Mouse (Mus musculus) bone marrow macrophage, adult 2 months (primary cell): Measurements from ENCODE around the gene Cep72.

ENCODE experiments used
- CTCF ChIP-seq: IDR thresholded peaks from 2 replicates; pipeline ENCODE4 v1.5.1; 2012; ENCODE audit warnings: low read depth, mild to moderate bottlenecking, low read length, moderate library complexity
- POLR2A ChIP-seq: IDR thresholded peaks from 2 replicates; pipeline ENCODE4 v1.6.1; 2012; ENCODE audit warnings: mild to moderate bottlenecking, low read depth, low read length, borderline replicate concordance

DNA sequence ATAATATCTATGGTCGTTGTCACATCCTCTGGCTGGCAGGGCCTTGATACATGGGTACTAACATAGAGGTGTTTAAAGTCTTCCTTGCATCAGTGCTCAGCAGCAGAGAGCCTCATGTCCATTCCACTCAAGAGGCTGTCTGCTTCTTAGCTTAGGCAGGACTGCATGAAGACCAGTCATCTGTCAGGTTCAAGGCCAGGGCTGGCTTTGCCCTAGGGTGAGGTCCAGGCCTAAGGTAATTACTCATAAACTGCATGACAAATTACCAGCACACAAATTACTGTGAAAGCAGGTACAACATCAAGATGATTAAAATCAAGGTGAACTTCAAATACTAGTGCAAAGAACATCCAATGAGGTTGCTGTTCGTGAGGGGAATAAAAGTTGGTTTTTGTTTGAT, 26.3 kb downstream of the Cep72 start:
- no peak for TF ChIP-seq POLR2A
- no peak for TF ChIP-seq CTCF
